ENCODE assay signal across 10 mouse cellular contexts in the genomic region with DNA sequence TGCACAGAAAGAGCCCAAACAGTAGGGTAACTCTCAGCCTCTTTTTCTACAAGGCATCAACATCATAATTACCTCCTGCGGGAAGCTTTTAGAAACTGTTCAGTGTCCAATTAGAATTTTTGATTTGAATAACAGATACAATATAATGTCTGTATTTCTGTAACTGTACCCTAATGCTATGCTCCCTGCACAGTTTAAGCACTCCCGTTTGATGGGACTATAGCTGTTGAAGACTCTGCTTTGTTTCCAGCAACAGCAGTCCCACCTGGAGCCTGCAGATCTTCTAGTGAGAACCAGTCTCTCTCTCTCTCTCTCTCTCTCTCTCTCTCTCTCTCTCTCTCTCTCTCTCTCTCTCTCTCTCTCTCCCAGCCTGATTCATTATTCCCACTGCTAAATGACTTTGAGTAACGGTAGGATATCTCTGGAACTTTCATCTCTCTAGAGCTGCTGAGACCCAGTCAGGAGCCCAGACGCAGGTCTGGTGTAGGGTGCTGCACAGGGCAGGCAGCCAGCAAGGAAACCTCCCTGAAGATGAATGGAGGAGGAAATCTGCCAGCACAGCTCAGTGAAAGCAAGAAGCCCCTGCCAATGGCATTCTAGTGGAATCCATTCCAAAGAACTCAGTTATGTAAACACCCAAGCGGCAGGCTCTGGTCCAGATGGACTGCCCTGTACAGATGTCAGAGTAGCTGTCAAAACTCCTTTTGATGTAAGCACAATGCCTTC.
DNase-seq lines count a peak whose midpoint lies in the region; ATAC-seq lines count a peak whose summit lies in the region.
"Had no signal": no experiment of that assay in that cellular context is flagged by ENCODE, and none has a peak within 500 bp of the region (broad histone marks: within the 10 kb centered on the region; RNA-seq: fewer than 3 reads in every experiment).

No protein-coding gene starts in this region.

- H3K27ac ChIP-seq in heart, embryonic 10.5 days, result no peak overlapping the region
- H3K27ac ChIP-seq in embryonic facial prominence, embryonic 15.5 days (replicated peaks), result no peak overlapping the region
- peak overlapping the region; percentile 0; the same call in 1 of the 2 replicates for H3K27ac ChIP-seq in limb, embryonic 13.5 days

- H3K4me3 ChIP-seq in heart, embryonic 10.5 days, result no peak overlapping the region
- no peak overlapping the region for H3K4me3 ChIP-seq in embryonic facial prominence, embryonic 15.5 days (replicated peaks)
- no peak overlapping the region for H3K4me3 ChIP-seq in limb, embryonic 13.5 days
- H3K4me3 ChIP-seq: megakaryocyte, embryonic 14.5 days had no signal

- peaks cover 15% of the 10 kb centered on the region for H3K4me1 ChIP-seq in heart, embryonic 10.5 days
- peaks cover 37% of the 10 kb centered on the region for H3K4me1 ChIP-seq in embryonic facial prominence, embryonic 15.5 days
- peaks cover 54% of the 10 kb centered on the region for H3K4me1 ChIP-seq in limb, embryonic 13.5 days

- peak; percentile 14 for DNase-seq in heart, adult 8-10 months (ENCODE audit: low spot score)
- no peak for DNase-seq in heart, embryonic 10.5 days (ENCODE audit: low spot score)
- peak; percentile 69 for DNase-seq in 3T3-L1 (ENCODE audit: low read depth, low spot score)
- no peak for DNase-seq in B cell, adult 2 months
- DNase-seq in cerebellum, postnatal 36 days, result no peak
- no peak for DNase-seq in testis, postnatal 10 days (ENCODE audit: low spot score)

- no peaks in the 10 kb centered on the region for H3K36me3 ChIP-seq in heart, embryonic 10.5 days
- no peaks in the 10 kb centered on the region for H3K36me3 ChIP-seq in embryonic facial prominence, embryonic 15.5 days
- H3K36me3 ChIP-seq in limb, embryonic 13.5 days, result no peaks in the 10 kb centered on the region; the same call in 1 of the 2 replicates
- H3K36me3 ChIP-seq: G1E had no signal

- no peak overlapping the region for H3K4me2 ChIP-seq in embryonic facial prominence, embryonic 15.5 days (replicated peaks)
- no peak overlapping the region for H3K4me2 ChIP-seq in limb, embryonic 13.5 days (replicated peaks)

- H3K27me3 ChIP-seq in heart, embryonic 10.5 days (ENCODE audit: insufficient read depth, poor library complexity, severe bottlenecking), result no peaks in the 10 kb centered on the region
- no peaks in the 10 kb centered on the region for H3K27me3 ChIP-seq in embryonic facial prominence, embryonic 15.5 days
- H3K27me3 ChIP-seq in limb, embryonic 13.5 days, result no peaks in the 10 kb centered on the region

- 44% methylated on average over 5 of the region's 5 CpGs for WGBS in heart, embryonic 10.5 days
- WGBS in embryonic facial prominence, embryonic 15.5 days, result 20% methylated on average over 5 of the region's 5 CpGs
- 41% methylated on average over 5 of the region's 5 CpGs for WGBS in limb, embryonic 13.5 days

- H3K9me3 ChIP-seq in heart, embryonic 10.5 days, result no peaks in the 10 kb centered on the region
- H3K9me3 ChIP-seq in embryonic facial prominence, embryonic 15.5 days (replicated peaks), result no peaks in the 10 kb centered on the region
- no peaks in the 10 kb centered on the region for H3K9me3 ChIP-seq in limb, embryonic 13.5 days
- H3K9me3 ChIP-seq: G1E; megakaryocyte, embryonic 14.5 days had no signal

- peak; percentile 60; the same call in 1 of the 2 replicates for ATAC-seq in embryonic facial prominence, embryonic 15.5 days (ENCODE audit: insufficient number of reproducible peaks, low FRiP score, low TSS enrichment, low read depth)
- ATAC-seq in limb, embryonic 13.5 days (ENCODE audit: low FRiP score, low read depth), result peak; percentile 20; the same call in 1 of the 2 replicates

- H3K9ac ChIP-seq in embryonic facial prominence, embryonic 15.5 days, result no peak overlapping the region
- H3K9ac ChIP-seq in limb, embryonic 13.5 days, result no peak overlapping the region

Comparison
In these comparisons a context has a peak if more than half of its experiments do, and no peak if none do; other contexts are left out.
1. DNase-seq: peak in heart, adult 8-10 months (single experiment) and 3T3-L1 (single experiment); none in heart, embryonic 10.5 days (single experiment), B cell, adult 2 months (0 of 2), cerebellum, postnatal 36 days (0 of 2) and testis, postnatal 10 days (single experiment).